Mouse (Mus musculus) CH12.LX (cell line): ENCODE results near the gene Ubqln1. TPM values are rescaled to one million over a fixed set of nuclear protein-coding genes. Genes with fewer than 3 reads are reported as not detected.

Experiments
- DNase-seq: peaks from one replicate; pipeline ENCODE4 v3.0.0-alpha.2; 2013; ENCODE audit errors: extremely low read depth
- H3K27ac ChIP-seq: 2 replicates; pipeline ENCODE4 v1.5.1; 2012; ENCODE audit warnings: low read depth, mild to moderate bottlenecking, control low read depth, moderate library complexity; ENCODE audit not compliant: insufficient read depth
- H3K27me3 ChIP-seq: replicated peaks from 2 replicates; pipeline ENCODE3; 2012; ENCODE audit warnings: inconsistent platforms
- H3K36me3 ChIP-seq, 2 experiments: replicated peaks in 1 of 2; 2 replicates each; pipeline versions ENCODE3 to v1.6.1; 2012; ENCODE audit warnings: inconsistent platforms in 1 of 2, low read length in 1 of 2, mild to moderate bottlenecking in 1 of 2, mixed read lengths in 1 of 2, moderate library complexity in 1 of 2; ENCODE audit not compliant: control insufficient read depth in 1 of 2, insufficient read depth in 1 of 2
- H3K4me1 ChIP-seq, 2 experiments: 2 replicates each; pipeline ENCODE4 v1.6.1; 2012; ENCODE audit warnings: inconsistent platforms in 1 of 2, moderate library complexity in 1 of 2; ENCODE audit not compliant: insufficient read depth in 2 of 2, control insufficient read depth in 1 of 2
- H3K4me2 ChIP-seq: 2 replicates; pipeline ENCODE4 v1.6.1; 2012; ENCODE audit warnings: low read depth, mild to moderate bottlenecking, control low read depth; ENCODE audit not compliant: poor library complexity, insufficient read depth, severe bottlenecking
- H3K4me3 ChIP-seq, 3 experiments: fragments of 150-350 bp in 1 of 3; sonication (generic) in 1 of 3; replicated peaks in 1 of 3; 2 replicates each; pipeline versions ENCODE3 to v1.5.1; 2011 to 2012; ENCODE audit warnings: low read depth in 2 of 3, low read length in 2 of 3, mild to moderate bottlenecking in 2 of 3, moderate library complexity in 2 of 3, control low read depth in 1 of 3, improper control_type of control experiment in 1 of 3, inconsistent platforms in 1 of 3, mixed read lengths in 1 of 3; ENCODE audit not compliant: poor library complexity in 1 of 3
- H3K79me2 ChIP-seq: replicated peaks from 2 replicates; pipeline ENCODE4 v1.6.1; 2012; ENCODE audit warnings: mild to moderate bottlenecking, moderate library complexity; ENCODE audit not compliant: control insufficient read depth, poor library complexity, insufficient read depth, severe bottlenecking; ENCODE audit errors: extremely low read depth
- H3K9ac ChIP-seq: 2 replicates; pipeline ENCODE4 v1.6.1; 2012; ENCODE audit warnings: low read depth, mild to moderate bottlenecking, control low read depth, moderate library complexity; ENCODE audit not compliant: insufficient read depth
- H3K9me3 ChIP-seq: replicated peaks from 2 replicates; pipeline ENCODE3; 2012; ENCODE audit warnings: low read length, inconsistent platforms, mixed read lengths
- CHD1 ChIP-seq: IDR thresholded peaks from 2 replicates; pipeline ENCODE4 v1.6.1; 2012; ENCODE audit warnings: low read depth, low read length, improper control_type of control experiment, inconsistent platforms
- E2F4 ChIP-seq: IDR thresholded peaks from 2 replicates; pipeline ENCODE4 v1.6.1; 2011; ENCODE audit warnings: low read depth, low read length, improper control_type of control experiment; ENCODE audit not compliant: insufficient replicate concordance
- ETS1 ChIP-seq: conservative IDR thresholded peaks from 2 replicates; pipeline ENCODE4 v1.6.1; 2012; ENCODE audit warnings: low read depth, mild to moderate bottlenecking, inconsistent platforms, low read length, improper control_type of control experiment, moderate library complexity
- IRF4 ChIP-seq: IDR thresholded peaks from 2 replicates; pipeline ENCODE4 v1.6.1; 2014; ENCODE audit warnings: low read depth, mild to moderate bottlenecking, inconsistent platforms, low read length, improper control_type of control experiment
- JUND ChIP-seq: conservative IDR thresholded peaks from 2 replicates; pipeline ENCODE4 v1.6.1; 2011; ENCODE audit warnings: low read depth, low read length, improper control_type of control experiment
- MAX ChIP-seq: IDR thresholded peaks from 2 replicates; pipeline ENCODE4 v1.6.1; 2011; ENCODE audit warnings: low read length, improper control_type of control experiment
- MAZ ChIP-seq: IDR thresholded peaks from 2 replicates; pipeline ENCODE4 v1.6.1; 2012; ENCODE audit warnings: low read depth, mild to moderate bottlenecking, inconsistent platforms, low read length, improper control_type of control experiment, moderate library complexity
- UBTF ChIP-seq: IDR thresholded peaks from 2 replicates; pipeline ENCODE4 v1.6.1; 2012; ENCODE audit warnings: low read depth, mild to moderate bottlenecking, inconsistent platforms, low read length, improper control_type of control experiment, moderate library complexity
- ZKSCAN1 ChIP-seq: IDR thresholded peaks from 2 replicates; pipeline ENCODE4 v1.6.1; 2012; ENCODE audit warnings: low read depth, inconsistent platforms, low read length, improper control_type of control experiment, borderline replicate concordance
- dilution Hi-C: fragments of 300-500 bp; cut with MboI; formaldehyde crosslinking; loops from 2 replicates; pipeline ENCODE4 v1.14.3; 2020; ENCODE audit warnings: low sequenced_read_pairs; ENCODE audit not compliant: extremely low pct_unique_long_range_greater_than_20kb, extremely low pct_ligation_motif_present
- in situ Hi-C: fragments of 300-500 bp; cut with MboI; formaldehyde crosslinking; loops from 3 replicates; pipeline ENCODE4 v1.14.3; 2019; ENCODE audit warnings: low sequenced_read_pairs, low pct_ligation_motif_present, low pct_unique_long_range_greater_than_20kb, mixed read lengths
- polyA plus RNA-seq: library from polyadenylated mRNA; unstranded; fragments of >175 nt; gene quantifications from 2 replicates; pipeline ENCODE4 v1.2.1, GENCODE M21; 2012; ENCODE audit warnings: low read depth; ENCODE audit not compliant: insufficient read length
- total RNA-seq, 2 experiments: library from RNA; depleted of rRNA; stranded (reverse); fragments of 300-350 nt in 1 of 2; fragments of >200 nt in 1 of 2; gene quantifications; 2 replicates each; pipeline ENCODE4 v1.2.3; 2012 to 2014

Ubqln1 gene
- total and polyA plus RNA-seq, 3 experiments, result 58.5 to 166 (median 130) TPM

GRCm38 (mm10) chr13:58127766-58128361 is 87.6 kb downstream of the Ubqln1 start:
- Histone ChIP-seq H3K27me3 (no peaks in the 10 kb centered on the region), H3K36me3 (peaks cover 0 to 9% of the 10 kb centered on the region in 2 experiments), H3K27ac (peak overlapping the region; percentile 89), H3K9me3 (no peaks in the 10 kb centered on the region), H3K4me2 (peak overlapping the region; percentile 12; the same call in 1 of the 2 replicates), H3K4me1 (peaks cover 0 to 25% of the 10 kb centered on the region in 2 experiments; a peak in 3 of 4 replicates), H3K9ac (peak overlapping the region; percentile 92), H3K79me2 (peaks cover 22% of the 10 kb centered on the region), H3K4me3 (peak overlapping the region; percentile 86 to 98 (median 91))
- in situ Hi-C loops (no loop called here), dilution Hi-C loops (no loop called here)
- no peak for DNase-seq
- TF ChIP-seq CHD1, result peak; percentile 47; the same call in 1 of the 2 replicates
- TF ChIP-seq MAZ, result no peak
- TF ChIP-seq MAX, result peak; percentile 57; the same call in 1 of the 2 replicates

- Histone ChIP-seq H3K9ac (peak overlapping the region; percentile 92), H3K36me3 (peaks cover 0 to 9% of the 10 kb centered on the region in 2 experiments), H3K4me2 (peak overlapping the region; percentile 58; the same call in 1 of the 2 replicates), H3K27me3 (no peaks in the 10 kb centered on the region), H3K27ac (peak overlapping the region; percentile 89), H3K4me3 (peak overlapping the region; percentile 86 to 98 (median 91)), H3K9me3 (no peaks in the 10 kb centered on the region), H3K4me1 (peaks cover 0 to 25% of the 10 kb centered on the region in 2 experiments; a peak in 3 of 4 replicates), H3K79me2 (peaks cover 22% of the 10 kb centered on the region)
- dilution Hi-C loops (no loop called here), in situ Hi-C loops (no loop called here)
- DNase-seq, result no peak
- peak; percentile 39; the same call in 1 of the 2 replicates for TF ChIP-seq UBTF
- TF ChIP-seq JUND, result no peak
- TF ChIP-seq ZKSCAN1, result no peak
- TF ChIP-seq E2F4, result no peak
- no peak for TF ChIP-seq IRF4
- no peak for TF ChIP-seq ETS1
Observed at GRCm38 (mm10) chr13:58126862-58127765, 88.3 kb downstream of the Ubqln1 start.

Other genes starting within 250 kb of the Ubqln1 start
- gene Klhl3, start 102.1 kb downstream of the Ubqln1 start, total RNA-seq (2012; rRNA removed), result not detected in 2 replicates
- gene Klhl3, start 102.1 kb downstream of the Ubqln1 start, total RNA-seq (2014; rRNA removed), result not detected in 2 replicates
- gene Klhl3, start 102.1 kb downstream of the Ubqln1 start, polyA plus RNA-seq, result not detected in 2 replicates
- gene Hnrnpa0, start 87.1 kb downstream of the Ubqln1 start, total RNA-seq (2012; rRNA removed), result 104 and 121 TPM in 2 replicates
- gene Hnrnpa0, start 87.1 kb downstream of the Ubqln1 start, total RNA-seq (2014; rRNA removed), result 124 and 126 TPM in 2 replicates
- 125 and 139 TPM in 2 replicates for gene Hnrnpa0, start 87.1 kb downstream of the Ubqln1 start, polyA plus RNA-seq
- gene Idnk, start 58.0 kb downstream of the Ubqln1 start, total RNA-seq (2012; rRNA removed), result 31.7 and 32.0 TPM in 2 replicates
- 24.2 and 25.5 TPM in 2 replicates for gene Idnk, start 58.0 kb downstream of the Ubqln1 start, total RNA-seq (2014; rRNA removed)
- 45.0 and 47.1 TPM in 2 replicates for gene Idnk, start 58.0 kb downstream of the Ubqln1 start, polyA plus RNA-seq
- 0.76 and 2.0 TPM in 2 replicates for gene Gkap1, start 60.0 kb upstream of the Ubqln1 start, total RNA-seq (2012; rRNA removed)
- gene Gkap1, start 60.0 kb upstream of the Ubqln1 start, total RNA-seq (2014; rRNA removed), result 0.74 and 0.82 TPM in 2 replicates
- gene Gkap1, start 60.0 kb upstream of the Ubqln1 start, polyA plus RNA-seq, result 1.3 and 1.5 TPM in 2 replicates
- gene Kif27, start 143.5 kb upstream of the Ubqln1 start, total RNA-seq (2012; rRNA removed), result not detected in 2 replicates
- not detected in 2 replicates for gene Kif27, start 143.5 kb upstream of the Ubqln1 start, total RNA-seq (2014; rRNA removed)
- not detected in 2 replicates for gene Kif27, start 143.5 kb upstream of the Ubqln1 start, polyA plus RNA-seq
- gene 2210016F16Rik, start 169.6 kb upstream of the Ubqln1 start, total RNA-seq (2012; rRNA removed), result 0.42 and 0.51 TPM in 2 replicates
- gene 2210016F16Rik, start 169.6 kb upstream of the Ubqln1 start, total RNA-seq (2014; rRNA removed), result 0.12 TPM in 1 of 2 replicates, not detected in the other
- 4.7 and 5.3 TPM in 2 replicates for gene 2210016F16Rik, start 169.6 kb upstream of the Ubqln1 start, polyA plus RNA-seq
- gene Rmi1, start 186.6 kb upstream of the Ubqln1 start, total RNA-seq (2012; rRNA removed), result 6.8 and 7.1 TPM in 2 replicates
- gene Rmi1, start 186.6 kb upstream of the Ubqln1 start, total RNA-seq (2014; rRNA removed), result 7.7 and 8.4 TPM in 2 replicates
- 11.0 and 11.1 TPM in 2 replicates for gene Rmi1, start 186.6 kb upstream of the Ubqln1 start, polyA plus RNA-seq
- gene Hnrnpk, start 187.7 kb upstream of the Ubqln1 start, total RNA-seq (2012; rRNA removed), result 411 and 510 TPM in 2 replicates
- 1,174 and 1,271 TPM in 2 replicates for gene Hnrnpk, start 187.7 kb upstream of the Ubqln1 start, total RNA-seq (2014; rRNA removed)
- gene Hnrnpk, start 187.7 kb upstream of the Ubqln1 start, polyA plus RNA-seq, result 1,522 and 1,549 TPM in 2 replicates